Mouse (Mus musculus): ENCODE data around the gene Dgkz.

DNA sequence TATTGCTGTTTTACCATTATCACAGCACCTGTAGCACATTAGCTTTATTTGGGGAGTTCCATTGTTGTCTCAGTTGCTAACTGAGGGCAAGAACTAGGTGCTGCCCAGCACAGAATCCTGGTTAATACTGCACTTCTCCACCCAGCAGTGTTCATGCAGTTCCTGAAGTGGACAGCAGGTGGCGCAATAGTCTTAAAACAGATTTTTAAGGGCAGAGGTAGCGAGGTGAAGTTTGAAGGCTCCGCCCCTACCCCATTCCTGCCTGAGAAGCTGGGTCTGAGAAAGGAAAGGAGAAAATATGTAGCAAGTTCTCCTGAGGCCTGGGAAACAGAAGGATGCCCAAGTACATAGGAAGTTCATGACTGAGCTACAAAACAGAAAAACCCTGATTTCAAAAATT is 11.9 kb upstream of the Dgkz start:
- TF ChIP-seq CTCF (IDR thresholded peaks at IDR 0.05; ENCODE audit: control insufficient read depth, insufficient read depth, insufficient read length), result peak; percentile 33
- no peak for TF ChIP-seq FOSL1 (IDR thresholded peaks at IDR 0.05; ENCODE audit: insufficient read depth, low read length, poor library complexity, severe bottlenecking)
- TF ChIP-seq MAX (IDR thresholded peaks at IDR 0.05), result no peak

Measured in C2C12 (cell line).